Mouse (Mus musculus): ENCODE results near the gene Eif3g. TPM values are rescaled to one million over a fixed set of nuclear protein-coding genes. Genes with fewer than 3 reads are reported as not detected.
A peak's percentile ranks its signal among the peaks of the same experiment; 100 is the strongest.

Eif3g gene
- polyA plus RNA-seq, 1 experiment from 2014 or later = 383 TPM

- Histone ChIP-seq H3K9ac (ENCODE audit: low read length) (peak within 1 kb of the TSS; percentile 75), H3K9me3 (ENCODE audit: control insufficient read depth, low read length) (no peaks in the 10 kb centered on the region), H3K27me3 (ENCODE audit: control insufficient read depth, insufficient read depth, low read length) (0 out of 2 replicates have a peak, but pooled peaks cover 4% of the 10 kb centered on the region), H3K4me1 (ENCODE audit: control insufficient read depth, insufficient read depth, low read length) (no peaks in the 10 kb centered on the region), H3K36me3 (ENCODE audit: control insufficient read depth, insufficient read depth, low read length) (no peaks in the 10 kb centered on the region), H3K4me3 (ENCODE audit: low read depth, low read length) (peak within 1 kb of the TSS; percentile 37), H3K27ac (replicated peaks; ENCODE audit: low read depth, low read length) (peak within 1 kb of the TSS; percentile 60; the same call in 1 of the 2 replicates), H3K4me2 (ENCODE audit: low read depth, severe bottlenecking) (peak within 1 kb of the TSS; percentile 63)
- WGBS = 89% methylated on average over 13 of the region's 13 CpGs
- DNase-seq (ENCODE audit: low spot score) (no peak), ATAC-seq (ENCODE audit: insufficient number of reproducible peaks, low FRiP score, low TSS enrichment, low read depth) (0 out of 2 replicates have a peak, but pooled peaks have one; percentile 1)
These were observed 19.2 kb downstream of the Eif3g start, which contains the start of gene Angptl6 for GRCm38 (mm10) chr9:20879097-20879792. Gene Angptl6 (minus strand): TSS chr9:20879727.

- ATAC-seq (ENCODE audit: insufficient number of reproducible peaks, low FRiP score, low TSS enrichment, low read depth) (no peak), DNase-seq (ENCODE audit: low spot score) (no peak)
- Histone ChIP-seq H3K4me3 (ENCODE audit: low read depth, low read length) (peak overlapping the region; percentile 37), H3K27me3 (ENCODE audit: control insufficient read depth, insufficient read depth, low read length) (0 out of 2 replicates have a peak, but pooled peaks cover 4% of the 10 kb centered on the region), H3K9ac (ENCODE audit: low read length) (peak overlapping the region; percentile 75), H3K27ac (replicated peaks; ENCODE audit: low read depth, low read length) (peak overlapping the region; percentile 60; the same call in 1 of the 2 replicates), H3K4me2 (ENCODE audit: low read depth, severe bottlenecking) (peak overlapping the region; percentile 63), H3K9me3 (ENCODE audit: control insufficient read depth, low read length) (no peaks in the 10 kb centered on the region), H3K36me3 (ENCODE audit: control insufficient read depth, insufficient read depth, low read length) (no peaks in the 10 kb centered on the region), H3K4me1 (ENCODE audit: control insufficient read depth, insufficient read depth, low read length) (no peaks in the 10 kb centered on the region)
- WGBS = 19% methylated on average over 10 of the region's 10 CpGs
These were observed 19.7 kb downstream of the Eif3g start for GRCm38 (mm10) chr9:20878710-20879065.

- Histone ChIP-seq H3K4me3 (ENCODE audit: low read depth, low read length) (peak overlapping the region; percentile 37), H3K36me3 (ENCODE audit: control insufficient read depth, insufficient read depth, low read length) (no peaks in the 10 kb centered on the region), H3K4me1 (ENCODE audit: control insufficient read depth, insufficient read depth, low read length) (no peaks in the 10 kb centered on the region), H3K27ac (replicated peaks; ENCODE audit: low read depth, low read length) (peak overlapping the region; percentile 60; the same call in 1 of the 2 replicates), H3K27me3 (ENCODE audit: control insufficient read depth, insufficient read depth, low read length) (0 out of 2 replicates have a peak, but pooled peaks cover 4% of the 10 kb centered on the region), H3K9ac (ENCODE audit: low read length) (peak overlapping the region; percentile 75), H3K9me3 (ENCODE audit: control insufficient read depth, low read length) (no peaks in the 10 kb centered on the region), H3K4me2 (ENCODE audit: low read depth, severe bottlenecking) (peak overlapping the region; percentile 63)
- ATAC-seq (ENCODE audit: insufficient number of reproducible peaks, low FRiP score, low TSS enrichment, low read depth) = peak; percentile 91
- WGBS = under 1% methylated on average over 69 of the region's 69 CpGs
- peak; percentile 99 for DNase-seq (ENCODE audit: low spot score)
These were observed 20.2 kb downstream of the Eif3g start for GRCm38 (mm10) chr9:20878041-20878709.

- Histone ChIP-seq H3K4me1 (ENCODE audit: control insufficient read depth, insufficient read depth, low read length) (no peaks in the 10 kb centered on the region), H3K36me3 (ENCODE audit: control insufficient read depth, insufficient read depth, low read length) (no peaks in the 10 kb centered on the region), H3K9ac (ENCODE audit: low read length) (no peak overlapping the region; the same call in 1 of the 2 replicates), H3K27ac (replicated peaks; ENCODE audit: low read depth, low read length) (no peak overlapping the region), H3K4me2 (ENCODE audit: low read depth, severe bottlenecking) (peak overlapping the region; percentile 63), H3K27me3 (ENCODE audit: control insufficient read depth, insufficient read depth, low read length) (0 out of 2 replicates have a peak, but pooled peaks cover 4% of the 10 kb centered on the region), H3K4me3 (ENCODE audit: low read depth, low read length) (no peak overlapping the region), H3K9me3 (ENCODE audit: control insufficient read depth, low read length) (no peaks in the 10 kb centered on the region)
- WGBS = 34% methylated on average over 14 of the region's 14 CpGs
- no peak for DNase-seq (ENCODE audit: low spot score)
- ATAC-seq (ENCODE audit: insufficient number of reproducible peaks, low FRiP score, low TSS enrichment, low read depth) = no peak; the same call in 1 of the 2 replicates
These were observed 21.0 kb downstream of the Eif3g start for GRCm38 (mm10) chr9:20877118-20878040.

GRCm38 (mm10) chr9:20876318-20877117 lies 21.9 kb downstream of the Eif3g start:
- no peak overlapping the region for H3K27ac ChIP-seq (replicated peaks; ENCODE audit: low read depth, low read length)
- no peaks in the 10 kb centered on the region for H3K9me3 ChIP-seq (ENCODE audit: control insufficient read depth, low read length)
- H3K36me3 ChIP-seq (ENCODE audit: control insufficient read depth, insufficient read depth, low read length) = no peaks in the 10 kb centered on the region
- no peak overlapping the region for H3K9ac ChIP-seq (ENCODE audit: low read length)
- no peak overlapping the region for H3K4me2 ChIP-seq (ENCODE audit: low read depth, severe bottlenecking)
- no peak for DNase-seq (ENCODE audit: low spot score)
- no peak for ATAC-seq (ENCODE audit: insufficient number of reproducible peaks, low FRiP score, low TSS enrichment, low read depth)
- H3K27me3 ChIP-seq (ENCODE audit: control insufficient read depth, insufficient read depth, low read length) = 0 out of 2 replicates have a peak, but pooled peaks cover 4% of the 10 kb centered on the region
- 75% methylated on average over 8 of the region's 9 CpGs for WGBS
- H3K4me1 ChIP-seq (ENCODE audit: control insufficient read depth, insufficient read depth, low read length) = no peaks in the 10 kb centered on the region
- H3K4me3 ChIP-seq (ENCODE audit: low read depth, low read length) = no peak overlapping the region

- H3K9ac ChIP-seq (ENCODE audit: low read length) = no peak overlapping the region
- H3K36me3 ChIP-seq (ENCODE audit: control insufficient read depth, insufficient read depth, low read length) = no peaks in the 10 kb centered on the region
- no peak overlapping the region for H3K4me2 ChIP-seq (ENCODE audit: low read depth, severe bottlenecking)
- no peaks in the 10 kb centered on the region for H3K9me3 ChIP-seq (ENCODE audit: control insufficient read depth, low read length)
- H3K4me3 ChIP-seq (ENCODE audit: low read depth, low read length) = no peak overlapping the region
- ATAC-seq (ENCODE audit: insufficient number of reproducible peaks, low FRiP score, low TSS enrichment, low read depth) (no peak), DNase-seq (ENCODE audit: low spot score) (no peak)
- H3K27me3 ChIP-seq (ENCODE audit: control insufficient read depth, insufficient read depth, low read length) = peaks cover 7% of the 10 kb centered on the region; the same call in 1 of the 2 replicates
- no peak overlapping the region for H3K27ac ChIP-seq (replicated peaks; ENCODE audit: low read depth, low read length)
- 63% methylated on average over 23 of the region's 23 CpGs for WGBS
- H3K4me1 ChIP-seq (ENCODE audit: control insufficient read depth, insufficient read depth, low read length) = no peaks in the 10 kb centered on the region
These were observed 23.2 kb downstream of the Eif3g start for GRCm38 (mm10) chr9:20875021-20875790.

- H3K27me3 ChIP-seq (ENCODE audit: control insufficient read depth, insufficient read depth, low read length) = peaks cover 24% of the 10 kb centered on the region
- no peak for DNase-seq (ENCODE audit: low spot score)
- no peak overlapping the region for H3K9ac ChIP-seq (ENCODE audit: low read length)
- no peaks in the 10 kb centered on the region for H3K4me1 ChIP-seq (ENCODE audit: control insufficient read depth, insufficient read depth, low read length)
- no peak overlapping the region for H3K4me3 ChIP-seq (ENCODE audit: low read depth, low read length)
- H3K36me3 ChIP-seq (ENCODE audit: control insufficient read depth, insufficient read depth, low read length) = no peaks in the 10 kb centered on the region
- no peak for ATAC-seq (ENCODE audit: insufficient number of reproducible peaks, low FRiP score, low TSS enrichment, low read depth)
- 88% methylated on average over 12 of the region's 12 CpGs for WGBS
- no peak overlapping the region for H3K27ac ChIP-seq (replicated peaks; ENCODE audit: low read depth, low read length)
- H3K9me3 ChIP-seq (ENCODE audit: control insufficient read depth, low read length) = no peaks in the 10 kb centered on the region
- H3K4me2 ChIP-seq (ENCODE audit: low read depth, severe bottlenecking) = no peak overlapping the region
These were observed 24.9 kb downstream of the Eif3g start for GRCm38 (mm10) chr9:20873521-20873920.
